Mouse (Mus musculus): ENCODE results near the gene Chek2.

GRCm38 (mm10) chr5:110859013-110859650 lies 19.4 kb downstream of the Chek2 start:
- TF ChIP-seq POLR2A (IDR thresholded peaks at IDR 0.05; ENCODE audit: low read depth, low read length) (no peak), CTCF (IDR thresholded peaks at IDR 0.05; ENCODE audit: borderline replicate concordance, insufficient read depth, low read length) (no peak)

All from embryonic fibroblast, embryonic 13.5 days (primary cell).